Mouse (Mus musculus) testis, adult 10 weeks (tissue): Measurements from ENCODE around the gene Dzank1. TPM values are rescaled to one million over a fixed set of nuclear protein-coding genes. Genes with fewer than 3 reads are reported as not detected.

Experiments
- polyA plus RNA-seq: library from polyadenylated mRNA; stranded (reverse); fragments of 350-450 nt; fragmentation: Illumina TruSeq; extraction: RNeasy Lipid Tissue Mini Kit (QIAGEN cat#74804); gene quantifications from one replicate; pipeline ENCODE4 v1.2.3, GENCODE M21; 2014; ENCODE audit warnings: low read depth, low replicate concordance

The Dzank1 gene
- 12.3 TPM for polyA plus RNA-seq

DNA sequence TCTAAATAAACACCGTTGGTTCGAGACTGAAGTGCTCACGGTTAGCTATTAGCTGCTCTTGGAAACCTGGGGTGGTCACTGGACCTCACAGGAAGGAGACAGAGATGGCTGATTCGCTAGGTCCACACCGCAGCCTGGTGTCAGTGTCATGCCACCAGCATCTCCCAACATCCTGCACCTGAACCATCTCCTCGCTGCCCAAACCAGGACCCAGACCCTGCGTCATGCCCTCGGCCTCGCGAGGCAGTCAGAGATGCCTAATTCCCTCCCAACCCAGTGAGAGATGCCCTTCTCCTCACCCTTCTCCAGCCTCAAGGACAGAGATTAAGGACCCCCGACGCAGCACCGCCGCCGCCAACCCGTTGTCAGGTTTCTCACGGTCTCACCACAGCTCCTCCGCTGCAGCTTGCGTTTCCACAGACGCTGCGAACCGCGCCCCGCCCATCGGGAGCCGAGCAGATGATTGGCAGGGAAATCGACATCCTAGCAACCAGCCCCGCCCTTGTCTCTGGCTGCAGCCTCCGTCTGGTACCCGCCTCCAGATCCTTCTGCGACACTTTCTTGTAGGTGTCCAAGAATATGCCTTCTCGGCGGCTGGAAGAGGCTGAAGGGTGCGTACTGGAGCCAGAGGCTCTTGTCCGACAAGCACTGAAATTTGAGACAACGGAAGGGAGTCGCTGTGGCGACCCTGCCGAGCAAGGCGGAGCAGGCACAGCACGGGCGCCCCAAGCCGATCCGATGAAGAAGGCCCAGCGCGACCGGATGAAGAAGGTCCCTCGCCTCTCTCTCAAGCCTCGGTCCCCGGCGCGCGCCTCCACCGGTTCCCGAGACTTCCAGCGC, at the start of gene Dzank1, which contains the start of gene Polr3f:
Gene Dzank1, minus strand, starts transcription at position 434 of the 840 bp plus-strand sequence.
Gene Polr3f, plus strand, starts transcription at position 738 of the 840 bp plus-strand sequence.

DNA sequence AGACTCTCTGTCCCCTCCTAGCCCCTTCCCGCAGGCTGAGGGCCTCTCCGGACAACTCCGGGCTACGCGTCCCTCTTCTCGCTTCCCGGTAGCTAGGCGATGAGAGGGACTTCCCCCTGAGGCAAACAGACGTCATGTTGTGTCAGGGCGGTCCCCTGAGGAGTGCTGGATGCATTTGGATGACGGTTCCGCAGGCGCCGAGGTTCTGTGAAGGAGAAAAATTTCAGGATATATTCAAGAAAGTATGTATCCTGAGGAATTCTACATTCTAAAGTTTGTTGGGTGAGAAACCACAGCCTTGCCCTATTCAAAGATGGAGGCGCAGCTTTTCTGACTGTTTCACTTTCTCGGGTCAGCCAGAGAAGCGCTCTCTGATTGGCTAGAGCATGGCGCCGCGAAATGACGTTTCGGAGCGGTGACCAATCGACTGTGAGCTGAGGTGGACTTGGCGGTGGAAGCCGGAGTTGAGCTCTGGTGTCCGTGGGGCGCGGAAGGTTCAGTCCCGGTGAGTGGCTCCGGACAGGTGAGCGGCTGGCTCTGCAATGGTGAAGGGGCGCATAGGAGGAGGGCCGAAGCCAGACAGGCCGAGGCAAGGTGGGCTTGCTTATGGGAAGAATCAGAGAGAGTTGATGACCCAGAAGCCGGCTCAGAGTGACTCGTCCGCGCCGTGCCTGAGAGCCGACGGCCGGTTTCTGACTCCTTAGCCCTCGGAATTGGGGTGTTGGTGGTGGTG, 28.8 kb upstream of the Dzank1 start, which contains the start of gene Sec23b:
Gene Sec23b, plus strand, starts transcription at position 410 of the 733 bp plus-strand sequence.

DNA sequence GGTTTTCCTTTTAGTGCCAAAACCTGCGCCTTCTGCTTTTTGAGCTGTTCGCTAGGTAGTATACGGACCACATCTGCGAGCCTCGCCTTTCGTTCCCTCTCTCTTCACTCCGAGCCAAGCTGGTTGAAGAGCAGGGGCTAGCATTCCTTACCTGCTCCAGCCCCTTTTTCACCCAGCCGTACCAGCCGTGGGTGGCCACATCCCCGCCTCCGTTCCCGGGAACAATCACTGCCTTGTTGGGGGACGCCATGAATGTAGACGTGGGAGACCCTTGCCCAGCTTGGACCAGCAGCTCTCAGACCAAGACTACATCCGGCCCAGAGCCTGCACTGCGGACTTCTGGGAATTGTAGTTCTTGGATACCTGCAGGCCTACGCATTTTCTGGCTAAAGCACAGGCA, 23.3 kb upstream of the Dzank1 start, which contains the start of gene Rbbp9:
Gene Rbbp9, minus strand, starts transcription at position 341 of the 400 bp plus-strand sequence.

Other genes starting within 250 kb of the Dzank1 start
- gene Ovol2, start 195.3 kb downstream of the Dzank1 start, polyA plus RNA-seq: 24.5 TPM
- 4.5 TPM for gene Kat14, start 158.4 kb downstream of the Dzank1 start, polyA plus RNA-seq
- 1.7 TPM for gene Pet117, start 158.4 kb downstream of the Dzank1 start, polyA plus RNA-seq
- gene Polr3f, start 304 bp upstream of the Dzank1 start, polyA plus RNA-seq: 19.4 TPM
- 17.9 TPM for gene Rbbp9, start 23.5 kb upstream of the Dzank1 start, polyA plus RNA-seq
- gene Sec23b, start 28.8 kb upstream of the Dzank1 start, polyA plus RNA-seq: 54.4 TPM
- gene Smim26, start 66.6 kb upstream of the Dzank1 start, polyA plus RNA-seq: 3.4 TPM
- gene Dtd1, start 72.5 kb upstream of the Dzank1 start, polyA plus RNA-seq: 12.1 TPM